Mouse (Mus musculus): ENCODE measurements around the gene Mrpl48.

DNA sequence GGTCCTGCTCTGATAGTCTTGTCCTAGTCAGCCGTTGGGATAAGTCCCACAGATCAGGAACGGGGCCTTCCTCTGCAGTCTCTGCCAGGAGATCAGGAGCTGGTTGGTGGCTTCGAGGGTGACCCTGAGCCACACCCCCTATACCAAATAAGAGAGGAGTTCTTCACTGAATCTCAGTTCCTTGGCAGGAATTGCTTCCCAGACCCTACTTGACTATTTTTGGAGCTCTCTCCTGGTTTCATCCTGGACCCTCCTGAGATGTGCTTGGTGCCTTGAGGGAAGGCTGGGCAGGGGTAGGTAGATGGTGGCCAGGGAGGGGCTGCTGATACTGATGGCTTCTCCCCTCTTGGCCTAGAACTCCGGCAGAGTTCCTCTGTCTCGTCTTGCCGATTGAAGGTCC lies 111.7 kb downstream of the Mrpl48 start:
- TF ChIP-seq CTCF (conservative IDR thresholded peaks at IDR 0.05; ENCODE audit: insufficient read depth, insufficient read length, low read depth, low read length) = no peak
- TF ChIP-seq POLR2A (IDR thresholded peaks at IDR 0.05; ENCODE audit: low read depth, low read length) = no peak

Measured in kidney, adult 2 months (tissue).